Mouse (Mus musculus): ENCODE measurements around the gene Klrg1. TPM values are rescaled to one million over a fixed set of nuclear protein-coding genes. Genes with fewer than 3 reads are reported as not detected.

Gene Klrg1
- polyA plus RNA-seq, 1 experiment = not detected

DNA sequence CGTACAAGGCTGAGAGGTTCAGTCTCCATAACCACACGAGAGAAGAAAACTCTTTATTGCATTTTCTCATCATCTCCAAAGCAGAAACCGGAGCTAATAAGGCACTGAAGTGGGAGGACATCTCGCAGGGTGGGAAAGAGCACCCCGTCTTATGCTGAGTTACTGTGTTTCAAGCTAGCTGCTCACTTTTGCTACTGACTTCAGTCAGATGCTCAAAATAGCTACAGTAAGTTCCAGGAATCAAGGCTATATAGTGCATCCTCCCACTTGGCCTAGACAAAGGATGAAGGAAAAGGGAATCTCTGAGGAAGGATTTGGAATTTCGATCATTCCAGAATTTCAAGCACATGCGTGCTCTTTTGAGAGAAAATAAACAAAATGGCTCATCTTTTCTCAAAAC lies 6.1 kb downstream of the Klrg1 start:
- Histone ChIP-seq H3K4me1 (ENCODE audit: control insufficient read depth, insufficient read depth, insufficient read length, low read length) (no peaks in the 10 kb centered on the region), H3K27ac (replicated peaks; ENCODE audit: low read depth, low read length) (no peak overlapping the region), H3K4me3 (ENCODE audit: insufficient read depth, low read depth, low read length) (no peak overlapping the region)

DNA sequence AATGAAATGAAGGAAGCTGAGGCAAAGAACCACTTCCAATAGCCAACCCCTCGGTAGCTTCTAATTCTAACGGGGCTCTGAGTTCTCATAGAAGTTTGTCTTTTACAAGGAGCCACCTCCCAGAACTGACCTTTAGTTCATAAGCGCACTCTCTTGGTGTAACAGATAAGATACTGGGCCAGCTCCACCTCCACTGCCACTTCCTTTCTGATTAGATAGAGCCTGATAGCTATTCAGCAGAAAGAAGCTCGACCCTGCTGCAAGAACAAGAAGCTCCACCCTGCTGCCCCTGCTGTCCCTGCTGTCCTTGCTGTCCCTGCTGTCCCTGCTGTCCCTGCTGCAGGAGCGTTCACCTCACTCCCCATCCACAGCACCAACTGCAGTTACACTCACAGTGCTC lies 8.1 kb downstream of the Klrg1 start:
- no peak overlapping the region for H3K4me3 ChIP-seq (ENCODE audit: insufficient read depth, low read depth, low read length)

DNA sequence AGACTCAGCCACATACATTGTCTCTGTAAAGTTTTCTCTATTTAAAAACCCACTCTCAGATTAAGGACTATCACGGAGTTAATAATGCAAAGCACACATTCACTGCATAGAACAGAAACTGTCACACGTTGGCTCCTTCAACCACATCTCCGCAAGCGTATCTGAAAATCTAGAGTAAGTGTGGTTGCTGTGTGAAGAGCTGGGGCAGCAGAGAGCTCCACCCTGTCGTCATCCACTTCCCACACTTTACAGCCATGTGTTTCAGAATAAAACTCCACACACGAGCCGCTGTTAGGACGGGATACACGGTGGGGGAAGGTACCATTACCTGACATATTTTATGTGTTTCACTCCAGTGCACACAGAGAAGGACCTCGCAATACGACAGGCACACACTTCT lies 12.5 kb downstream of the Klrg1 start:
- no peak overlapping the region for H3K27ac ChIP-seq (replicated peaks; ENCODE audit: low read depth, low read length)
- no peaks in the 10 kb centered on the region for H3K4me1 ChIP-seq (ENCODE audit: control insufficient read depth, insufficient read depth, insufficient read length, low read length)
- H3K4me3 ChIP-seq (ENCODE audit: insufficient read depth, low read depth, low read length) = no peak overlapping the region

More for the DNA sequence above, 8.1 kb downstream of the Klrg1 start:
- Histone ChIP-seq H3K27ac (replicated peaks; ENCODE audit: low read depth, low read length) (no peak overlapping the region), H3K4me1 (ENCODE audit: control insufficient read depth, insufficient read depth, insufficient read length, low read length) (no peaks in the 10 kb centered on the region)

DNA sequence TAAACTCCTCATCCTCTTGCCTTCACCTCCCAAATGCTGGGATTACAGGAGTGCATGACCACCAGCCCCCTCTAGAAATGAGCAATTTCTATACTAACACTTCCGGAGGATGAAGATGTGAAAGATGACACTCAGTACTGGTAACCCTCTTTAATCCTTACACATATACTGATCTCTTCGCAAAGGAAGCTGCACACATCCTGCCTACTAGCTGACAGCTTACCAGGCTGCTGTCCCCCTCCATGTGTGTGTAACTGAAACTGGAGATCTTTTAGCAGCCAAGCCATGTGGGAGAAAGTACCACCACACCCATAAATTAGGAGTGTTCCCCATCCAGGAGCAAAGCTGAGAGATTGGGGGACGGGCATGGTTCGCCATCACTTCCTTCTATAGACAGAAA lies 13.5 kb downstream of the Klrg1 start:
- H3K27ac ChIP-seq (replicated peaks; ENCODE audit: low read depth, low read length) = no peak overlapping the region
- no peak overlapping the region for H3K4me3 ChIP-seq (ENCODE audit: insufficient read depth, low read depth, low read length)
- H3K4me1 ChIP-seq (ENCODE audit: control insufficient read depth, insufficient read depth, insufficient read length, low read length) = no peaks in the 10 kb centered on the region

DNA sequence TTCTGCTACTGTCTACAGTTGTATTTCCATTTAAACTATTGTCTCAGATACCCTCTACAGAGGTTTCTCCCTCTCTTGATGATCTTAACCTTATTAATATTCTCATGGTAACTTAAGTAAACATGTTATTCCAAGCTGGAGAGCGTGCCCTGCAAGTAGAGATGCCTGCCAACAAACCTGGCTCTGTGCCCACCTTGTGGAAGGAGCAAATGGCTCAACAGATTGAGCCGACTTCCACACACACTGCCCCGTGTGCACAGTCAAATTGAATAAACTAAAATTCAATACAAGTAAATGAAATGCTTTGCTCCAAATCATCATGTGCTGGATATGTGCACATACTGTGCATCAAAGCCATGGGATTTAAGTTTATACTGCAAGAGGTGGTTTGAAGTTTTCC lies 14.1 kb downstream of the Klrg1 start:
- no peak overlapping the region for H3K27ac ChIP-seq (replicated peaks; ENCODE audit: low read depth, low read length)
- H3K4me3 ChIP-seq (ENCODE audit: insufficient read depth, low read depth, low read length) = no peak overlapping the region
- no peaks in the 10 kb centered on the region for H3K4me1 ChIP-seq (ENCODE audit: control insufficient read depth, insufficient read depth, insufficient read length, low read length)

DNA sequence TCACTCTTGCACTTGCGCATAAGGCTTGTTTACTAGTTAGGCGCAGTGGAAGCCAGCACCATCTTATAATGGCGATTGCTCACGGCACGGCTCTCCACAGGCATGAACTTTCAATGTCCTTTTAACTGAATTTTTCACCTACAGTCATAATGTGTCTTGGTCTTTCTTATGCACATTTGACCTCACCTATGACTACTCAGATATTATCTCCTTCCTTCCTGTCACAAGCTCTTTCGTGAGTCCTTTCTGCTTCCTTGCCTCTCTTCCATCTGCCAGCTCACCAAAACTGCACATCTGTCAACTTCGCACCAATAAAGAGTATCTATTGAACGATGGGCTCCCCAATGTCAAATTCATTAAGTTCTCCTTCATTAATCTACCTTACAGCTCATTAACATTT lies 20.1 kb downstream of the Klrg1 start:
- Histone ChIP-seq H3K4me3 (ENCODE audit: insufficient read depth, low read depth, low read length) (no peak overlapping the region), H3K27ac (replicated peaks; ENCODE audit: low read depth, low read length) (no peak overlapping the region), H3K4me1 (ENCODE audit: control insufficient read depth, insufficient read depth, insufficient read length, low read length) (no peaks in the 10 kb centered on the region)

DNA sequence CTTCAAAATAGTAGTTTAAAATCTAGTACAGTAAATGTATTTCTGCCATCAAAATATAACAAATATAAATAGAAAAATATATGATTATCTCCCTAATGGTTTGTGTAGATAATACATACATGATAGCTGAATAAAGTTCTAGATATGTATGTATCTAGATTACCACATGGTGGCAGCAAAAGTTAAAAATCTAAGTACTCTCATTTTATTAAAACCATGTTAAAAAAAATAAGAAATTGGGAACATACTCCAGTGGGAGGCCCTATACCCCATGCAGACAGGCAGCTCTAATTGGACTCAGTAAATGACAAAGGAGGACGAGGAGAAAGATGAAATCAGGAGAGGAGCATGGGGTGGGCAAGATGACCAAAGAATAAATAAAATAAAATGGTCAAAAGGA lies 30.5 kb downstream of the Klrg1 start:
- no peaks in the 10 kb centered on the region for H3K4me1 ChIP-seq (ENCODE audit: control insufficient read depth, insufficient read depth, insufficient read length, low read length)

GRCm38 (mm10) chr6:122250033-122250432 lies 32.6 kb downstream of the Klrg1 start:
- no peak overlapping the region for H3K4me3 ChIP-seq (ENCODE audit: insufficient read depth, low read depth, low read length)
- no peaks in the 10 kb centered on the region for H3K4me1 ChIP-seq (ENCODE audit: control insufficient read depth, insufficient read depth, insufficient read length, low read length)
- H3K27ac ChIP-seq (replicated peaks; ENCODE audit: low read depth, low read length) = no peak overlapping the region

More for the DNA sequence above, 30.5 kb downstream of the Klrg1 start:
- Histone ChIP-seq H3K27ac (replicated peaks; ENCODE audit: low read depth, low read length) (no peak overlapping the region), H3K4me3 (ENCODE audit: insufficient read depth, low read depth, low read length) (no peak overlapping the region)

Other genes with a start within 250 kb of the Klrg1 start
- gene M6pr, start 25.8 kb upstream of the Klrg1 start, polyA plus RNA-seq (2012; ENCODE audit: insufficient read depth, insufficient read length, missing spikeins) = 55.2 and 61.5 TPM in 2 replicates
- gene Phc1, start 57.7 kb upstream of the Klrg1 start, polyA plus RNA-seq (2012; ENCODE audit: insufficient read depth, insufficient read length, missing spikeins) = 4.9 and 5.8 TPM in 2 replicates
- not detected in 2 replicates for gene Rimklb, start 215.9 kb upstream of the Klrg1 start, polyA plus RNA-seq (2012; ENCODE audit: insufficient read depth, insufficient read length, missing spikeins)
- 21.7 and 49.7 TPM in 2 replicates for gene Mfap5, start 223.0 kb upstream of the Klrg1 start, polyA plus RNA-seq (2012; ENCODE audit: insufficient read depth, insufficient read length, missing spikeins)